9 mouse cellular contexts compared by ENCODE assay signal in genomic region chr17:35047688-35048087, GRCm38 (mm10). TPM values are rescaled to one million over a fixed set of nuclear protein-coding genes. Genes with fewer than 3 reads are reported as not detected.
DNase-seq lines count a peak whose midpoint lies in the region; ATAC-seq and TF ChIP-seq lines count a peak whose summit lies in the region.
"Had no signal": no experiment of that assay in that cellular context is flagged by ENCODE, and none has a peak within 500 bp of the region (broad histone marks: within the 10 kb centered on the region; RNA-seq: fewer than 3 reads in every experiment).

No protein-coding gene starts in this region.

- H3K4me1 ChIP-seq in heart, embryonic 12.5 days (replicated peaks) = peaks cover 58% of the 10 kb centered on the region
- H3K4me1 ChIP-seq in bone marrow, adult 2 months (ENCODE audit: control insufficient read depth, insufficient read depth, low read length) = peaks cover 5% of the 10 kb centered on the region; the same call in 1 of the 2 replicates
- peaks cover 47% of the 10 kb centered on the region for H3K4me1 ChIP-seq in intestine, embryonic 16.5 days (ENCODE audit: control insufficient read depth, insufficient read depth, low read length)
- peaks cover 76% of the 10 kb centered on the region for H3K4me1 ChIP-seq in liver, embryonic 16.5 days (ENCODE audit: control insufficient read depth, low read depth, low read length)

- H3K4me2 ChIP-seq in heart, embryonic 12.5 days = peak overlapping the region; percentile 50
- peak overlapping the region; percentile 54 for H3K4me2 ChIP-seq in intestine, embryonic 16.5 days (ENCODE audit: low read depth, low read length)
- H3K4me2 ChIP-seq in liver, embryonic 16.5 days (ENCODE audit: low read depth, low read length) = peak overlapping the region; percentile 99

- TF ChIP-seq POLR2A in bone marrow, adult 2 months (IDR thresholded peaks at IDR 0.05; ENCODE audit: borderline replicate concordance, control insufficient read depth, low read depth, low read length) = no peak

- ATAC-seq in heart, embryonic 12.5 days (ENCODE audit: insufficient number of reproducible peaks, low FRiP score) = no peak
- peak; percentile 39 for ATAC-seq in intestine, embryonic 16.5 days
- peak; percentile 7; the same call in 1 of the 2 replicates for ATAC-seq in liver, embryonic 16.5 days (ENCODE audit: low read depth)
- ATAC-seq in cerebellum, adult (ENCODE audit: insufficient number of reproducible peaks, low FRiP score, low TSS enrichment) = no peak

- 0 out of 2 replicates have a peak overlapping the region, but pooled peaks have one; percentile 17 for H3K4me3 ChIP-seq in heart, embryonic 12.5 days
- no peak overlapping the region for H3K4me3 ChIP-seq in bone marrow, adult 2 months (replicated peaks; ENCODE audit: control insufficient read depth, low read depth, low read length)
- H3K4me3 ChIP-seq in intestine, embryonic 16.5 days (ENCODE audit: low read length) = peak overlapping the region; percentile 27
- H3K4me3 ChIP-seq in liver, embryonic 16.5 days (ENCODE audit: low read depth, low read length) = peak overlapping the region; percentile 33

- H3K27ac ChIP-seq in heart, embryonic 12.5 days (ENCODE audit: poor library complexity, severe bottlenecking) = peak overlapping the region; percentile 99
- H3K27ac ChIP-seq in bone marrow, adult 2 months (ENCODE audit: control insufficient read depth, insufficient read depth, low read depth, low read length, poor library complexity) = peak overlapping the region; percentile 87
- H3K27ac ChIP-seq in intestine, embryonic 16.5 days (ENCODE audit: low read length) = peak overlapping the region; percentile 100
- peak overlapping the region; percentile 92 for H3K27ac ChIP-seq in liver, embryonic 16.5 days (ENCODE audit: low read length)

- H3K36me3 ChIP-seq in heart, embryonic 12.5 days = peaks cover 5% of the 10 kb centered on the region
- 0 out of 2 replicates have a peak, but pooled peaks cover under 1% of the 10 kb centered on the region for H3K36me3 ChIP-seq in intestine, embryonic 16.5 days (ENCODE audit: control insufficient read depth, insufficient read depth, low read length)
- peaks cover 5% of the 10 kb centered on the region for H3K36me3 ChIP-seq in liver, embryonic 16.5 days (ENCODE audit: control insufficient read depth, insufficient read depth)

- no peak for DNase-seq in heart, postnatal 4 days
- DNase-seq in urinary bladder, adult 18-20 months (ENCODE audit: low spot score in 2 of 2) = no peak
- DNase-seq in ovary, postnatal 10 days (ENCODE audit: low spot score) = no peak
- DNase-seq: right cerebral cortex, postnatal 4 days had no signal

- H3K27me3 ChIP-seq in heart, embryonic 12.5 days (replicated peaks) = no peaks in the 10 kb centered on the region
- no peaks in the 10 kb centered on the region for H3K27me3 ChIP-seq in intestine, embryonic 16.5 days (replicated peaks; ENCODE audit: control insufficient read depth, insufficient read depth, low read length)
- no peaks in the 10 kb centered on the region for H3K27me3 ChIP-seq in liver, embryonic 16.5 days (ENCODE audit: control insufficient read depth, insufficient read depth, low read depth, low read length)

- WGBS in heart, embryonic 12.5 days = 35% methylated on average over 1 of the region's 1 CpGs
- WGBS in bone marrow, adult 2 months = 9% methylated on average over 1 of the region's 1 CpGs
- 31% methylated on average over 1 of the region's 1 CpGs for WGBS in intestine, embryonic 16.5 days
- 9% methylated on average over 1 of the region's 1 CpGs for whole genome bisulfite sequencing in liver, embryonic 16.5 days (ENCODE audit: insufficient replicate concordance)

- H3K9me3 ChIP-seq in heart, embryonic 12.5 days (replicated peaks) = no peaks in the 10 kb centered on the region
- no peaks in the 10 kb centered on the region for H3K9me3 ChIP-seq in intestine, embryonic 16.5 days (ENCODE audit: control insufficient read depth, low read length)
- no peaks in the 10 kb centered on the region for H3K9me3 ChIP-seq in liver, embryonic 16.5 days (replicated peaks; ENCODE audit: control insufficient read depth, low read length)

- H3K9ac ChIP-seq in heart, embryonic 12.5 days = 0 out of 2 replicates have a peak overlapping the region, but pooled peaks have one; percentile 21
- peak overlapping the region; percentile 57 for H3K9ac ChIP-seq in intestine, embryonic 16.5 days (ENCODE audit: low read depth, low read length)
- peak overlapping the region; percentile 51 for H3K9ac ChIP-seq in liver, embryonic 16.5 days (ENCODE audit: low read depth, low read length)

- no peak for TF ChIP-seq CTCF in bone marrow, adult 2 months (IDR thresholded peaks at IDR 0.05; ENCODE audit: control insufficient read depth, insufficient read depth, low read length)

RNA-seq across cellular contexts. Expression of gene Msh5, which starts 1.1 kb away (rescaled TPM):
- polyA plus RNA-seq in heart, embryonic 12.5 days (2016; fragmentation: Nextera tagmentation; extraction: Ambion mirVana) = 3.5 and 4.9 TPM in 2 replicates
- total RNA-seq in heart, postnatal 4 days (2021) = 1 to 10 TPM; 4.0 to 6.5 TPM
- 12.1 and 17.2 TPM in 2 replicates for polyA plus RNA-seq in bone marrow, adult 2 months (2011; ENCODE audit: insufficient read depth, insufficient read length, low replicate concordance, missing spikeins)
- 3.6 and 4.4 TPM in 2 replicates for polyA plus RNA-seq in intestine, embryonic 16.5 days (2015; fragmentation: Nextera tagmentation; extraction: Ambion mirVana)
- polyA plus RNA-seq in liver, embryonic 16.5 days (2015; fragmentation: Nextera tagmentation; extraction: Ambion mirVana) = 4.2 and 4.6 TPM in 2 replicates

RNA-seq across cellular contexts. Expression of gene Clic1, which starts 2.1 kb away (rescaled TPM):
- polyA plus RNA-seq in heart, embryonic 12.5 days (2016; fragmentation: Nextera tagmentation; extraction: Ambion mirVana) = 349 and 354 TPM in 2 replicates
- 100 to 1,000 TPM; 166 to 167 TPM for total RNA-seq in heart, postnatal 4 days (2021)
- 76.2 and 141 TPM in 2 replicates for polyA plus RNA-seq in bone marrow, adult 2 months (2011; ENCODE audit: insufficient read depth, insufficient read length, low replicate concordance, missing spikeins)
- 405 and 416 TPM in 2 replicates for polyA plus RNA-seq in intestine, embryonic 16.5 days (2015; fragmentation: Nextera tagmentation; extraction: Ambion mirVana)
- polyA plus RNA-seq in liver, embryonic 16.5 days (2015; fragmentation: Nextera tagmentation; extraction: Ambion mirVana) = 112 and 121 TPM in 2 replicates

RNA-seq across cellular contexts. Expression of gene Ddah2, which starts 11.1 kb away (rescaled TPM):
- polyA plus RNA-seq in heart, embryonic 12.5 days (2016; fragmentation: Nextera tagmentation; extraction: Ambion mirVana) = 192 and 205 TPM in 2 replicates
- 100 to 1,000 TPM; 104 to 106 TPM for total RNA-seq in heart, postnatal 4 days (2021)
- polyA plus RNA-seq in bone marrow, adult 2 months (2011; ENCODE audit: insufficient read depth, insufficient read length, low replicate concordance, missing spikeins) = 12.5 and 15.2 TPM in 2 replicates
- polyA plus RNA-seq in intestine, embryonic 16.5 days (2015; fragmentation: Nextera tagmentation; extraction: Ambion mirVana) = 146 and 170 TPM in 2 replicates
- 16.3 and 18.1 TPM in 2 replicates for polyA plus RNA-seq in liver, embryonic 16.5 days (2015; fragmentation: Nextera tagmentation; extraction: Ambion mirVana)

RNA-seq across cellular contexts. Expression of gene Ly6g6c, which starts 17.5 kb away (rescaled TPM):
- 0.27 TPM in 1 of 2 replicates, not detected in the other for polyA plus RNA-seq in heart, embryonic 12.5 days (2016; fragmentation: Nextera tagmentation; extraction: Ambion mirVana)
- not detected for total RNA-seq in heart, postnatal 4 days (2021)
- polyA plus RNA-seq in bone marrow, adult 2 months (2011; ENCODE audit: insufficient read depth, insufficient read length, low replicate concordance, missing spikeins) = 1.6 and 1.7 TPM in 2 replicates
- 0.24 TPM in 1 of 2 replicates, not detected in the other for polyA plus RNA-seq in intestine, embryonic 16.5 days (2015; fragmentation: Nextera tagmentation; extraction: Ambion mirVana)
- polyA plus RNA-seq in liver, embryonic 16.5 days (2015; fragmentation: Nextera tagmentation; extraction: Ambion mirVana) = 0.24 and 0.37 TPM in 2 replicates

RNA-seq across cellular contexts. Expression of gene Mpig6b, which starts 18.3 kb away (rescaled TPM):
- 1.2 and 2.0 TPM in 2 replicates for polyA plus RNA-seq in heart, embryonic 12.5 days (2016; fragmentation: Nextera tagmentation; extraction: Ambion mirVana)
- total RNA-seq in heart, postnatal 4 days (2021) = under 1 TPM in 1 of 2 experiments, not detected in 1; 0.47 TPM
- polyA plus RNA-seq in bone marrow, adult 2 months (2011; ENCODE audit: insufficient read depth, insufficient read length, low replicate concordance, missing spikeins) = 16.5 and 35.6 TPM in 2 replicates
- 0.37 and 0.40 TPM in 2 replicates for polyA plus RNA-seq in intestine, embryonic 16.5 days (2015; fragmentation: Nextera tagmentation; extraction: Ambion mirVana)
- 3.4 and 4.5 TPM in 2 replicates for polyA plus RNA-seq in liver, embryonic 16.5 days (2015; fragmentation: Nextera tagmentation; extraction: Ambion mirVana)

Comparison
In these comparisons a context has a peak if more than half of its experiments do, and no peak if none do; other contexts are left out.
1. ATAC-seq: peak in intestine, embryonic 16.5 days (single experiment) and liver, embryonic 16.5 days (single experiment); none in heart, embryonic 12.5 days (single experiment) and cerebellum, adult (single experiment).
2. Peak in every context shown above with its lines, with median percentiles within 50 percentile points of each other: H3K27ac ChIP-seq, H3K4me2 ChIP-seq and H3K9ac ChIP-seq.